Comparison of ENCODE assay signal across 8 mouse cellular contexts in genomic region chr16:17760657-17761056, GRCm38 (mm10). TPM values are rescaled to one million over a fixed set of nuclear protein-coding genes. Genes with fewer than 3 reads are reported as not detected.
DNase-seq lines count a peak whose midpoint lies in the region; TF ChIP-seq lines count a peak whose summit lies in the region.

No protein-coding gene starts in this region.

- H3K27ac ChIP-seq in ES-Bruce4 (ENCODE audit: insufficient read depth, low read length): no peak overlapping the region
- H3K27ac ChIP-seq in small intestine, adult 2 months (ENCODE audit: insufficient read depth, low read depth, low read length): no peak overlapping the region

- 48% methylated on average over 8 of the region's 8 CpGs for WGBS in small intestine, adult 2 months

- H3K9ac ChIP-seq in ES-Bruce4 (ENCODE audit: low read depth, poor library complexity, severe bottlenecking): no peak overlapping the region

- no peak for TF ChIP-seq POLR2A in ES-Bruce4 (IDR thresholded peaks at IDR 0.05; ENCODE audit: insufficient read depth, low read length)
- no peak for TF ChIP-seq POLR2A in small intestine, adult 2 months (IDR thresholded peaks at IDR 0.05; ENCODE audit: low read depth, low read length)

- peak; percentile 91 for DNase-seq in 3T3-L1 (ENCODE audit: low read depth, low spot score)
- DNase-seq in cerebellum, postnatal 14 days: peak; percentile 60 to 70
- DNase-seq in heart, adult 18-20 months: peak; percentile 11 to 36
- peak; percentile 48 for DNase-seq in kidney, adult 9 months
- DNase-seq in lung, postnatal 10 days: peak; percentile 58
- no peak for DNase-seq in ovary, postnatal 14 days (ENCODE audit: low spot score)

- H3K4me1 ChIP-seq in ES-Bruce4 (ENCODE audit: control insufficient read depth, insufficient read depth, low read length): peaks cover 3% of the 10 kb centered on the region
- H3K4me1 ChIP-seq in small intestine, adult 2 months (ENCODE audit: control insufficient read depth, insufficient read depth, insufficient read length, low read length): peaks cover 20% of the 10 kb centered on the region

- no peaks in the 10 kb centered on the region for H3K27me3 ChIP-seq in ES-Bruce4 (ENCODE audit: control insufficient read depth, insufficient read depth, low read length, poor library complexity, severe bottlenecking)
- no peaks in the 10 kb centered on the region for H3K27me3 ChIP-seq in small intestine, adult 2 months (ENCODE audit: control insufficient read depth, insufficient read depth, low read length)

- H3K36me3 ChIP-seq in ES-Bruce4 (ENCODE audit: control insufficient read depth, insufficient read depth, low read length, poor library complexity, severe bottlenecking): peaks cover 4% of the 10 kb centered on the region
- H3K36me3 ChIP-seq in small intestine, adult 2 months (ENCODE audit: control insufficient read depth, insufficient read depth, low read length): no peaks in the 10 kb centered on the region

- TF ChIP-seq EP300 in ES-Bruce4 (IDR thresholded peaks at IDR 0.05; ENCODE audit: insufficient read depth, low read depth, low read length): no peak

- TF ChIP-seq CTCF in ES-Bruce4 (IDR thresholded peaks at IDR 0.05; ENCODE audit: low read depth, low read length): peak; percentile 91
- TF ChIP-seq CTCF in small intestine, adult 2 months (IDR thresholded peaks at IDR 0.05; ENCODE audit: extremely low read depth, insufficient read length, insufficient replicate concordance, low read depth, low read length): peak; percentile 87

- H3K9me3 ChIP-seq in ES-Bruce4 (replicated peaks; ENCODE audit: control insufficient read depth, insufficient read depth, low read length, poor library complexity, severe bottlenecking): 0 out of 2 replicates have a peak, but pooled peaks cover 2% of the 10 kb centered on the region

- no peak overlapping the region for H3K4me3 ChIP-seq in ES-Bruce4 (ENCODE audit: low read depth, low read length)
- H3K4me3 ChIP-seq in small intestine, adult 2 months (ENCODE audit: low read depth, low read length): no peak overlapping the region

RNA-seq across cellular contexts. Expression of gene Klhl22, which starts 1.2 kb away (rescaled TPM):
- 40.2 and 44.0 TPM in 2 replicates for polyA plus RNA-seq in ES-Bruce4 (2011; ENCODE audit: insufficient read depth, insufficient read length, low read depth, missing spikeins)
- 10 to 100 TPM; 18.2 to 24.2 TPM for total RNA-seq in heart, adult 18-20 months (2021)
- polyA plus RNA-seq in small intestine, adult 2 months (2012; rRNA removed): 34.8 and 60.9 TPM in 2 replicates

RNA-seq across cellular contexts. Expression of gene Med15, which starts 28.0 kb away (rescaled TPM):
- polyA plus RNA-seq in ES-Bruce4 (2011; ENCODE audit: insufficient read depth, insufficient read length, low read depth, missing spikeins): 51.5 and 54.7 TPM in 2 replicates
- 10 to 100 TPM; 21.0 to 25.0 TPM for total RNA-seq in heart, adult 18-20 months (2021)
- polyA plus RNA-seq in small intestine, adult 2 months (2012; rRNA removed): 101 and 194 TPM in 2 replicates

RNA-seq across cellular contexts. Expression of gene Scarf2, which starts 36.4 kb away (rescaled TPM):
- 5.8 and 6.5 TPM in 2 replicates for polyA plus RNA-seq in ES-Bruce4 (2011; ENCODE audit: insufficient read depth, insufficient read length, low read depth, missing spikeins)
- total RNA-seq in heart, adult 18-20 months (2021): 1 to 10 TPM; 4.8 TPM
- 27.7 and 33.2 TPM in 2 replicates for polyA plus RNA-seq in small intestine, adult 2 months (2012; rRNA removed)
